Mouse (Mus musculus): ENCODE measurements at regions not wholly inside any gene's neighbourhood (a gene's known extent, or its start where the extent isn't known, plus 50 kb on each side); places are given as distances from the start of the nearest gene placed in this dataset.
A peak's percentile ranks its signal among the peaks of the same experiment; 100 is the strongest.

DNA sequence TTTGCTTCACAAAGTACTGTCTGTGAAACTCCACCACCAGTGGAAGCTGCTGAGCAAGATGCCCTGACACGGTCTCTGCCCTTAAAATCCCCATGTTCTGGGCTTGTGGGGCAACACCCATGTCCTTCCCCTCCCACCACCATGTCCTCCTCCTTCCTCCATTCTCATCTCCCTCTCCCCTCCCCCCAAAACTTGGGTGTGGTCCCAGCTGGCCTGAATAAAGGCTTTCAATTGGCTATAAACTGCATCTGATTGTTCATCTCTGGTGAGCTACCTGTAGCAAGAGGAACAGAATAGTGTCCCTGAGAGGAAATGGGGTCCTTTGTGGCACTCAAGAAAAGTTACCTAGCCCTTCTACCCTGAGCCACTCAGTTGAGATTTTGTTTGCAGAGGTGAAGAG is 91.8 kb downstream of the Slc16a9 start:
- DNase-seq (ENCODE audit: low read depth), result no peak

DNA sequence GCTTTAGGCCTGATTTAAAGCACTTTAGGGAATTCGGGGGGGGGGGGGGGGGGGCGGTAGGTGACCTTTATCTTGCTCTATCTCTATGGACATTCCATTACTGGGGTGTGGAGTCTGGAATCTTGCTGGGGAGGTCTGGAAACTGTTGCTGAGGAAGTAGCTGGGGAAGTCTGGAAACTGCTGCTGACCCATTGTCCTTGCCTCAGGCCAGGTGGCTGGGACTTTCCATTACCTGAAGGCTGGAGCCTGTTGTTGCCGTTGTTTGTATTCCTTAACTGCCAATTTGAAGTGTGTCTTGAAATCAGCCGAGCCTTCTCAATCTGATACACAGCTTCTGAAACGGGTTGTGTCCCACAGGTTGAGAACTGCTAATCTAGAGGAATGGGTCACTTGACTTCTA is 80.9 kb upstream of the Fam13c start:
- no peak for DNase-seq (ENCODE audit: low read depth)

DNA sequence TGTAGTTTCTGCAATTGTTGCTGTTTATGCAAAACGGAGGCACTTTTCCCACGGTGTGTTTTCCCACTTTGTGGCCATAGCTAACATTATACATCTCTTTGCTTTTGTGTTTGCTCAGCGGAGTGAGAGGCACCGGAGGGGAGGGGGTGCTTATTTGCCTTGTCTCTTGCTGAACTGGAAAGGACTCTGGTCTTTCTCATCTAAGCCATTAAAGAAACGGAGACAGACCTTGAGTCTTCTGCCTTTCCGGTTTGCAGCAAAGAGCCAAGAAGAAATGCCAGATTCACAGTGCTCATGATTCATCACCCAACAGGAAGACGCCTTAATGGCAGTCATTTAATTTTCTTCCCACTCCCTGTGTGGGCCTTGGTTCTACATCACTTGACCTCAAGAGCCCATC is 80.4 kb upstream of the Fam13c start:
- DNase-seq (ENCODE audit: low read depth), result no peak

DNA sequence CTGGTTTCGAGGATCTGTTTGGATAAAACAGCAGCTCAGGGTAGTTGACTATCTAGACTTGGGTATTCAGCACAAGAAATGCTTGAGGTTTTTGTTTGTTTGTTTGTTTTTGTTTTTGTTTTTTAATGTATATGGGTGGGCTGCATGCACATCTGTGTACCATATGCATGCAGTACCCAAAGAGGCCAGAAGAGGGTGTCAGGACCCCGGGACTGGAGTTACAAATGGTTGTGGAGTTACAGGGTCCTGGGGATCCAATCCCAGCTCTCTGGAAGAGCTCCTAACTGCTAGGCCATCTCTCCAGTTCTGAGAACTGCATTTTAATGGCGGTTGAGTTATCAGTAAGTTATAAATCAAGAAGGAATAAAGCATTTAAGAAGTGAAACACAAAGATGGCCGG is 77.2 kb upstream of the Fam13c start:
- DNase-seq (ENCODE audit: low read depth), result peak; percentile 34

DNA sequence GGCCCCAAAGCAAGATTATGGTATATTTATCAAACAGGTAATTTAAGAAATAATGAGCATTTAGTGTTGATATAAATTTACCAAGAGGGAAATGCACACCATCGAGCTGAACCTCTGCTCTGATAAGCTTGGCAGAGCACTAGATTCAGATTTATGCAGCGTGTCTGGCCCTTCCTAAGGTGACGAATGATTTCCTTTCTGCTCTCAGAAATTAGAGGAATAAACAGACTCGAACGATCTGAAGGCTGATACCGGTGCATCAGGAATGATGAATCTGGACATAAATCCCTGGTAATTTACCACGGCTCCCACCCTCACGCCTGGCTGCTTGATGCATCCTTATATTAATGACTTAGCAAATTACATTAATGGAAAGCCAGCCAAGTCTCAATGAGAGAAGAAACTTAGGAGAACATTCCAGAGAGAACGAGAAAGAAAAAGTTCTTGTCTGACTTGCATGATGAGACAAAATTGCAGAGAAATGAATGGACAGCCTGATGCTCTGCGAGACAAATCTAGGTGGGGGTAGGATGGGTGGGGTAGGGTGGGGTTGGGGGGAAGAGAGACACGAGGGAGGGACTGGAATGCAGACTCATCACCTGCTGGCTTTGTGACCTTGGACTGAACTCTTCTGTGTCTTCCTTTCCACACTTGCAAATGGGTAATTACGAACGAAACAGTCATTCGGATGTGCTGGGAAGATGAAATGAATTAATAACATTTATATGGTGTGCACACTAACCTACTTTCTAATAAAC is 75.9 kb upstream of the Fam13c start:
- no peak for DNase-seq (ENCODE audit: low read depth)

DNA sequence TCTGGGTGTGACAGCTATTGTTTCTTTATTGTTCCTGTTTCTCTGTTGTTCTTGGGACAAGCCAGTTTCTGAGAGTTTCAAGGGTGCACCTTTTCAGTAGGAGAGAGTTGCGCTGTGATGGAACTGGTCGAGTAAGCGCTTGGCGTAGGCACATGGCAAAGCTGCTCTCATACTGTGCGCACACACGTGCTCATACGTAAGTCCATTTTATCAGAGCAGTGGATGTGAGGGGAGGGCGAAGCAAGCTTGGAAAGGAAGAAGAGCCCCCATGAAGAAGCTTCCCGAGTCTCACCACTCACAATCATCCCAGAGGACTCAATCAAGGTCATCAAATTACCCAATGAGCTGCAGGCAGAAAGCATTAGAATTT is 75.3 kb upstream of the Fam13c start:
- no peak for DNase-seq (ENCODE audit: low read depth)

DNA sequence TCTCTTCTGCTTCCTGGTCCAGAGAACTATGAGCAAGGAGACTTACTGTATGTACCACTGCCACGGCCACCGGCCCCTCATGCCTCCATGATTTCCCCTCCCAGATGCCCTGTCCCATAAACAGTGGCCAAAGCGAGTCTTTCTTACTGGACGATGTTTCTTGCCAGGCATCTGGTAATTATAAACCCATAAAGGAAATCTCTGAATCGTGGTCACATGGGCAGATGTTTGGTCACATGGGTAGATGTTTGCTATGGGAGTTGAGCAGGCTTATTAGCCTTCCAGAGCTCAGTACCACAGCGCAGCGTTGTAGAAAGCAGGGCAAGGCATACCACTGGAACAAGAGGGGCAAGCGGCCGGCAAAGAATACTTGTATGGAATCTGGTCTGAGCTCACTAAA is 74.8 kb upstream of the Fam13c start:
- no peak for DNase-seq (ENCODE audit: low read depth)

DNA sequence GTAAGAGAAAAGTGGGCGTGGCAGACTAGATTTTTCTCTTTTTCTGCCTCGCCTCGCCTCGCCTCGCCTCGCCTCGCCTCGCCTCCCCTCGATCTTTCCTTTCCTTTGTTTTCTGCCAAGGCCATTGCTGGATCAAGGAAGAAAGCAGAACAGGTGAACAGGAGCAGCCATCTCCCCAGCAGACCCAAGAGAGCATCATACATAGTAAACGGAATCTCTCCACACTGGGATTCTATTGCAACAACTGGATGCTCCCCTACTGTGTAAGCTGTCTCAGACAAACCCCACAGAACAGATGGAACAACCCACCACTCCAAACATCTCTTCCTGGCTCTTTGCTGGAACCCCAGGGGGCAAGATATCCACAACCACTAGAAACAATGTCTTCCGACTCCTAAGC is 72.4 kb upstream of the Fam13c start:
- DNase-seq (ENCODE audit: low read depth), result no peak

DNA sequence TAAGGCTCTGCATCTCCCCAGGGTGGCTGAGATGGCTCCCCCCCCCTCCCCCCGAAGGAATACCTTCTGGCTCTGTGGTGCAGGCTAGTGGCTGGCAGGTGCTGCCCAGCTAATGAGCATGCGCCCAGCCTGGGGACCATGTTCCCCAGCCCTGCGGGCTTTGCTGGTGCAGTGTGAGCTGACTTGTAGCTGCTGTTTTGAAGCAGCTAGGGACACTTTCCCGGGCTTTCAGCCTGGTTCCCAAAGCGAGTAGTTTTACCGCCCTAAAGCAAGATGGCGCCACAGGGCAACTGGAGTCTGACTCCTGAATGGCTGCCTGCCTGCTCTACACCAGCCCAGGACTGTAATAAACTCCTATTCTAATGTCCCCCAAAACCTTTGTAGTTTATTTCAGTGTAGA is 71.6 kb upstream of the Fam13c start:
- peak; percentile 84 for DNase-seq (ENCODE audit: low read depth)

DNA sequence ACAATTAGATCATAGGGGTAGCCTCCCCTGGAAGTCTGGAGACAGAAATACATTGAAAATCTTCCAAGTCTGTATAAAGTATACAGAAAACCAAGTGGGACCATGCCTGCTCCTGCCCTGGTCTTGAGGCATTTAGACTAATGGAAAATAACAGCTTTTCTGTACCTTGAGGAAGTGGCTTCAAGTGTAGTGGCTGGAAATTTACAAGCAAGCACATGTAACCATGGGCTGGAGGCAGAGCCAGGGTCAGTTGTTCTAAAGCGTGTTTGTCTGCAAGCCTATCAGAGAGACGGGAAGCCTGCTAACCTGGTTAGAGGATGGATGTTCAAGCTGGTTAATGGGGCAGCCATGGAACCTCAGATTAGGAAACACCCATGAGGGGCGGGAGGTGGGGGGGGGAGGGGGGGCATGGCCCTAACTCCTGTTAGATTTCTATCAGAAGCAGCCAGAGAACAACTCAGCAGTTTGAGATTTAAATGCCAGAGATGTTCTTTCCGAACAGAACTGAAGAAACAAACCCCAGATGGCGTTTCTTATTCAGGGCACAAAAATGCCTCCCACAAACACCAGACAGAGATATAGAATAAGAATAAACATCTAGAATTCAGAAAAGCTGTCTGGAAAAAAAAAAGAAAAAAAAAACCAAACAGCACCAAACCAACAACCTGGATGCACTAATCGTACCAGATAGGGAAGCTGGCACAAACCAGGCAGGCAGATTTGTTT is 67.7 kb upstream of the Fam13c start:
- DNase-seq (ENCODE audit: low read depth), result peak; percentile 33

DNA sequence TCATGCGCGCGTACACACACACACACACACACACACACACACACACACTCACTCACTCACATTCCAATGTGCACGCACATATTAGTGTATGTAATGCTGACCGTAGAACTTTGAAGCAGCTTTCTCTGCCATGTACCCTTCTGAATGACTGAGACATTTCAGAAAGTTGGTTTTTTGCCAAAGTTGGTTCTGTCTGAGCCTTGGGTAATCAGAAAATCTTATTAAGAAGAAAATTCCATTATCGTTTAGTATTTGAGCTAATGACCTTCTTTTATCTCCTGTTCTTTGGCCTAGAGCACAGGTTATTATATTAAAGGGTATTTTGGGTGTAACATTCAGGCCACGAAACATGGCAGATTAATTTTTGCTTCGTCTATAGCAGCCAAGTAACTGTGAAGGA is 67.1 kb upstream of the Fam13c start:
- DNase-seq (ENCODE audit: low read depth), result peak; percentile 48

DNA sequence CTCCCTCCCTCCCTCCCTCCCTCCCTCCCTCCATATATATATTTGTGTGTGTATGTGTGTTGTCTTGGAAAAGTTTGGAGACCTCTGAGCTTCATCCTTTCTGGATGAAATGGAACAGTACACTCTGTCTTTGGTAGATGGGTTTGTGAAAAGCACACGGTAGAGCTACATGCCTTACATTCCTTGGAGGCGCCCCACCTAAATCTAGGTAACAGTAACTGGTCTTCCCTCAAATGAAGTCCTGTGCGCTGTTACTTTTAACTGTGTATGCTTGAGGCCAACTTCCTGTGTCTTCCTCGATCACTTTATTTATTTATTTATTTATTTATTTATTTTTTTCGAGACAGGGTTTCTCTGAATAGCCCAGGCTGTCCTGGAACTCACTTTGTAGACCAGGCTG is 66.4 kb upstream of the Fam13c start:
- DNase-seq (ENCODE audit: low read depth), result no peak

DNA sequence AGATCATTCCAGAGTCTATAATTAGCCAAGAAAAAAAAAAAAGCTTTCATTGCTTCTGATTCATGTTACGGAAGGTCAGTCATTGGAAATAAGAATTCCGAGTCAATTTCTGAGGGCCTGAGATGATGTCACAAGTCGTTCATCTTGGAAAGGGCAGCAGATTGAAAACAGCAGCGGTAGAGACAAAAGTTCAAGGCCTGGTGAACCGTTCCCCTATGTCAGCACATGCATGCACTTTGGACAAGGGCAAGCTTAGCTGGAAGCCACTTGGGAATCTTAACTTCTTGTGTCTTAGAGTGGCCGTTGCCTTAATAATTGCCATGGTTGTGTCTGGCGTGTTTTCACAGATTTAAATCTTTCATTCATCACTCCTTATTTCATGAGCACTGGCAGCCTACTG is 65.6 kb upstream of the Fam13c start:
- DNase-seq (ENCODE audit: low read depth), result peak; percentile 47

DNA sequence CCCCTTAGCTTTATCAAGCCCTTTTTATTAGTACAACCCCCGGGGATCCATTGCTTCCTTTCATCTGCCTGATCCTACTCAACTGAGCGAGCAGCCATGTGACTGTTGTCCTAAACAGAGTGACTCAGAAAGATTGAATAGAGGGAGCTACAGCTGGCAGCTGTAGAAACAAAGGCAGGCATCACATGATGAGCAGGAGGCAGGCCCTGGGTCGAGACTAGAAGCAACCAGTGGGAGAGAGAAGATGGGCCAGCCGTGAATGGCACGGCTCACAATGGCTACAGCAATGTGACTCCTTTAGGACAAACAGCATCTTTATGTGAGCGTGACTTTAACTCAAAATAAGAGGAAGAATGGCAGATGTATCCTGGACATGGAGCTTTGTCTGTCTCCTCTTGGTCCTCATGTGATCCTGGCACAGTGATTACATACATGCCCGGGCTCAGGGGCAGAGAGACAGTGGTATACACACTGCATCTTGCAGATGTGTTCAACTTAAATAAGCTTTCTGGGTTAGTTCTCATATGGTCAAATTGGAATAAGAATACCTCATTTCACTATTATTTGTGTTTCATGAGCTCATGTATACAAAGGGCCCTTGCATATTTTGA is 60.1 kb upstream of the Fam13c start:
- peak; percentile 25 for DNase-seq (ENCODE audit: low read depth)

DNA sequence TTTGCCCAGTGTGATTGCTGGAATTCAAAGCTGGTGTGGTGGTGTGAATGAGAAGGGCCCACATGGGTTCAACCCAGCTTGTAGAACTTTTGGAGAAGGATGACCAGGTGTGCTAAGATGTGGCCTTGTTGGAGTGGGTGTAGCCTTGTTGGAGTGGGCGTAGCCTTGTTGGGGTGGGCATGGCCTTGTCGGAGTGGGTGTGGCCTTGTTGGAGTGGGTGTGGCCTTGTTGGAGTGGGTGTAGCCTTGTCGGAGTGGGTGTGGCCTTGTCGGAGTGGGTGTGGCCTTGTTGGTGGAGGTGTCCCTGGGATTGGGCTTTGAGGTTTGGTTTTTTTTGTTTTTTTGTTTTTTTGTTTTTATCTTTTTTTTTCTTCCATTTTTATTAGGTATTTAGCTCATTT is 55.6 kb upstream of the Fam13c start:
- no peak for DNase-seq (ENCODE audit: low read depth)

DNA sequence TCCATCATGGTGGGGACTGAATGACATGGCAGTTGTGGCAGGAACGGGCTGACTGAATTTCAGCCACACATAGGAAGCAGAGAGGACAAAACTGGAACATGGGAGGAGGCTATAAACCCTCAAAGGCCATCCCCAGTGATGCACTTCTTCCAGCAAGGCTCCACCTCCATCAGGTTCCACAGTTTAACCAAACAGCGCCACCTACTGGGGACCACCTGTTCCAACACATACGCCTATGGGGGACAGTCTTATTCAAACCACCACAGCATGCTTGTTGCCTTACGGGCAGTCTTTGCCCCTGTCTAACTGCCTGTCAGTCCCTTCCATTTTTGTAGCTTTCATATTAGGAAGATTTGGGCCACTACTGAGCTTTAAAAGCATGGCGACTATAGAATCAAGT is 52.6 kb upstream of the Fam13c start:
- no peak for DNase-seq (ENCODE audit: low read depth)
